Mouse (Mus musculus): ENCODE results near the gene Cnga3. TPM values are rescaled to one million over a fixed set of nuclear protein-coding genes. Genes with fewer than 3 reads are reported as not detected.

The Cnga3 gene
- polyA plus RNA-seq, 1 experiment from 2014 or later, result 0.12 TPM

GRCm38 (mm10) chr1:37218386-37218785 is 4.2 kb downstream of the Cnga3 start:
- Histone ChIP-seq H3K4me2 (ENCODE audit: low read depth, low read length) (no peak overlapping the region), H3K9ac (ENCODE audit: low read depth, low read length) (no peak overlapping the region), H3K27me3 (replicated peaks; ENCODE audit: control insufficient read depth, insufficient read depth, low read length) (no peaks in the 10 kb centered on the region), H3K27ac (ENCODE audit: low read length) (no peak overlapping the region), H3K9me3 (ENCODE audit: control insufficient read depth, low read length) (no peaks in the 10 kb centered on the region), H3K4me3 (ENCODE audit: low read length) (no peak overlapping the region), H3K36me3 (ENCODE audit: control insufficient read depth, insufficient read depth, low read length) (no peaks in the 10 kb centered on the region), H3K4me1 (ENCODE audit: control insufficient read depth, insufficient read depth, low read length) (no peaks in the 10 kb centered on the region)
- ATAC-seq, result no peak
- 6% methylated on average over 14 of the region's 14 CpGs for WGBS

- no peaks in the 10 kb centered on the region for H3K36me3 ChIP-seq (ENCODE audit: control insufficient read depth, insufficient read depth, low read length)
- no peak overlapping the region for H3K27ac ChIP-seq (ENCODE audit: low read length)
- no peaks in the 10 kb centered on the region for H3K9me3 ChIP-seq (ENCODE audit: control insufficient read depth, low read length)
- no peak overlapping the region for H3K4me3 ChIP-seq (ENCODE audit: low read length)
- no peak overlapping the region for H3K4me2 ChIP-seq (ENCODE audit: low read depth, low read length)
- H3K4me1 ChIP-seq (ENCODE audit: control insufficient read depth, insufficient read depth, low read length), result no peaks in the 10 kb centered on the region
- H3K27me3 ChIP-seq (replicated peaks; ENCODE audit: control insufficient read depth, insufficient read depth, low read length), result no peaks in the 10 kb centered on the region
- ATAC-seq, result no peak
- WGBS, result 87% methylated on average over 5 of the region's 5 CpGs
- no peak overlapping the region for H3K9ac ChIP-seq (ENCODE audit: low read depth, low read length)
Observed at GRCm38 (mm10) chr1:37219593-37219992, 5.4 kb downstream of the Cnga3 start.

GRCm38 (mm10) chr1:37220134-37220907 is 6.1 kb downstream of the Cnga3 start:
- H3K4me3 ChIP-seq (ENCODE audit: low read length), result no peak overlapping the region
- no peak overlapping the region for H3K27ac ChIP-seq (ENCODE audit: low read length)
- no peaks in the 10 kb centered on the region for H3K36me3 ChIP-seq (ENCODE audit: control insufficient read depth, insufficient read depth, low read length)
- ATAC-seq, result peak; percentile 52; the same call in 1 of the 2 replicates
- H3K4me1 ChIP-seq (ENCODE audit: control insufficient read depth, insufficient read depth, low read length), result no peaks in the 10 kb centered on the region
- H3K9ac ChIP-seq (ENCODE audit: low read depth, low read length), result no peak overlapping the region
- 25% methylated on average over 6 of the region's 6 CpGs for WGBS
- no peaks in the 10 kb centered on the region for H3K9me3 ChIP-seq (ENCODE audit: control insufficient read depth, low read length)
- no peak overlapping the region for H3K4me2 ChIP-seq (ENCODE audit: low read depth, low read length)
- H3K27me3 ChIP-seq (replicated peaks; ENCODE audit: control insufficient read depth, insufficient read depth, low read length), result no peaks in the 10 kb centered on the region

- Histone ChIP-seq H3K4me2 (ENCODE audit: low read depth, low read length) (no peak overlapping the region), H3K9ac (ENCODE audit: low read depth, low read length) (no peak overlapping the region), H3K27ac (ENCODE audit: low read length) (no peak overlapping the region), H3K27me3 (replicated peaks; ENCODE audit: control insufficient read depth, insufficient read depth, low read length) (no peaks in the 10 kb centered on the region), H3K9me3 (ENCODE audit: control insufficient read depth, low read length) (no peaks in the 10 kb centered on the region), H3K4me1 (ENCODE audit: control insufficient read depth, insufficient read depth, low read length) (no peaks in the 10 kb centered on the region), H3K4me3 (ENCODE audit: low read length) (no peak overlapping the region), H3K36me3 (ENCODE audit: control insufficient read depth, insufficient read depth, low read length) (no peaks in the 10 kb centered on the region)
- ATAC-seq, result peak; percentile 55; the same call in 1 of the 2 replicates
- 41% methylated on average over 7 of the region's 7 CpGs for WGBS
Observed at GRCm38 (mm10) chr1:37222002-37222401, 7.8 kb downstream of the Cnga3 start.

- 57% methylated on average over 6 of the region's 6 CpGs for WGBS
- H3K9me3 ChIP-seq (ENCODE audit: control insufficient read depth, low read length), result no peaks in the 10 kb centered on the region
- H3K4me1 ChIP-seq (ENCODE audit: control insufficient read depth, insufficient read depth, low read length), result no peaks in the 10 kb centered on the region
- H3K27me3 ChIP-seq (replicated peaks; ENCODE audit: control insufficient read depth, insufficient read depth, low read length), result no peaks in the 10 kb centered on the region
- no peaks in the 10 kb centered on the region for H3K36me3 ChIP-seq (ENCODE audit: control insufficient read depth, insufficient read depth, low read length)
- ATAC-seq, result no peak
- H3K4me3 ChIP-seq (ENCODE audit: low read length), result no peak overlapping the region
- no peak overlapping the region for H3K4me2 ChIP-seq (ENCODE audit: low read depth, low read length)
- no peak overlapping the region for H3K9ac ChIP-seq (ENCODE audit: low read depth, low read length)
- no peak overlapping the region for H3K27ac ChIP-seq (ENCODE audit: low read length)
Observed at GRCm38 (mm10) chr1:37230404-37230803, 16.2 kb downstream of the Cnga3 start.

GRCm38 (mm10) chr1:37231295-37231701 is 17.1 kb downstream of the Cnga3 start:
- H3K4me3 ChIP-seq (ENCODE audit: low read length), result no peak overlapping the region
- no peak overlapping the region for H3K27ac ChIP-seq (ENCODE audit: low read length)
- no peaks in the 10 kb centered on the region for H3K36me3 ChIP-seq (ENCODE audit: control insufficient read depth, insufficient read depth, low read length)
- no peak overlapping the region for H3K4me2 ChIP-seq (ENCODE audit: low read depth, low read length)
- H3K9ac ChIP-seq (ENCODE audit: low read depth, low read length), result no peak overlapping the region
- peak; percentile 74 for ATAC-seq
- H3K4me1 ChIP-seq (ENCODE audit: control insufficient read depth, insufficient read depth, low read length), result no peaks in the 10 kb centered on the region
- 34% methylated on average over 6 of the region's 6 CpGs for WGBS
- no peaks in the 10 kb centered on the region for H3K27me3 ChIP-seq (replicated peaks; ENCODE audit: control insufficient read depth, insufficient read depth, low read length)
- no peaks in the 10 kb centered on the region for H3K9me3 ChIP-seq (ENCODE audit: control insufficient read depth, low read length)

GRCm38 (mm10) chr1:37239045-37239635 is 24.9 kb downstream of the Cnga3 start:
- Histone ChIP-seq H3K4me3 (ENCODE audit: low read length) (no peak overlapping the region), H3K4me2 (ENCODE audit: low read depth, low read length) (no peak overlapping the region), H3K9ac (ENCODE audit: low read depth, low read length) (no peak overlapping the region), H3K4me1 (ENCODE audit: control insufficient read depth, insufficient read depth, low read length) (no peaks in the 10 kb centered on the region), H3K9me3 (ENCODE audit: control insufficient read depth, low read length) (no peaks in the 10 kb centered on the region), H3K36me3 (ENCODE audit: control insufficient read depth, insufficient read depth, low read length) (no peaks in the 10 kb centered on the region), H3K27ac (ENCODE audit: low read length) (no peak overlapping the region), H3K27me3 (replicated peaks; ENCODE audit: control insufficient read depth, insufficient read depth, low read length) (no peaks in the 10 kb centered on the region)
- ATAC-seq, result no peak
- 66% methylated on average over 10 of the region's 10 CpGs for WGBS

GRCm38 (mm10) chr1:37242253-37242652 is 28.0 kb downstream of the Cnga3 start:
- 70% methylated on average over 8 of the region's 8 CpGs for WGBS
- Histone ChIP-seq H3K4me3 (ENCODE audit: low read length) (no peak overlapping the region), H3K27ac (ENCODE audit: low read length) (no peak overlapping the region), H3K4me1 (ENCODE audit: control insufficient read depth, insufficient read depth, low read length) (no peaks in the 10 kb centered on the region), H3K9ac (ENCODE audit: low read depth, low read length) (no peak overlapping the region), H3K9me3 (ENCODE audit: control insufficient read depth, low read length) (no peaks in the 10 kb centered on the region), H3K36me3 (ENCODE audit: control insufficient read depth, insufficient read depth, low read length) (no peaks in the 10 kb centered on the region), H3K4me2 (ENCODE audit: low read depth, low read length) (no peak overlapping the region), H3K27me3 (replicated peaks; ENCODE audit: control insufficient read depth, insufficient read depth, low read length) (no peaks in the 10 kb centered on the region)
- ATAC-seq, result no peak

- no peaks in the 10 kb centered on the region for H3K9me3 ChIP-seq (ENCODE audit: control insufficient read depth, low read length)
- no peaks in the 10 kb centered on the region for H3K4me1 ChIP-seq (ENCODE audit: control insufficient read depth, insufficient read depth, low read length)
- H3K27me3 ChIP-seq (replicated peaks; ENCODE audit: control insufficient read depth, insufficient read depth, low read length), result no peaks in the 10 kb centered on the region
- no peak overlapping the region for H3K4me2 ChIP-seq (ENCODE audit: low read depth, low read length)
- no peaks in the 10 kb centered on the region for H3K36me3 ChIP-seq (ENCODE audit: control insufficient read depth, insufficient read depth, low read length)
- no peak overlapping the region for H3K4me3 ChIP-seq (ENCODE audit: low read length)
- no peak overlapping the region for H3K9ac ChIP-seq (ENCODE audit: low read depth, low read length)
- ATAC-seq, result no peak
- H3K27ac ChIP-seq (ENCODE audit: low read length), result no peak overlapping the region
- 88% methylated on average over 2 of the region's 2 CpGs for WGBS
Observed at GRCm38 (mm10) chr1:37246476-37246875, 32.2 kb downstream of the Cnga3 start.
